Mouse (Mus musculus) hindlimb bud, embryonic 11.5 days (tissue): Measurements from ENCODE around the gene Evc.

Experiments
- DNase-seq: peaks from one replicate; pipeline ENCODE4 v3.0.0-alpha.2; 2012; ENCODE audit warnings: low read depth, low spot score; ENCODE audit errors: extremely low spot score

Evc gene

DNA sequence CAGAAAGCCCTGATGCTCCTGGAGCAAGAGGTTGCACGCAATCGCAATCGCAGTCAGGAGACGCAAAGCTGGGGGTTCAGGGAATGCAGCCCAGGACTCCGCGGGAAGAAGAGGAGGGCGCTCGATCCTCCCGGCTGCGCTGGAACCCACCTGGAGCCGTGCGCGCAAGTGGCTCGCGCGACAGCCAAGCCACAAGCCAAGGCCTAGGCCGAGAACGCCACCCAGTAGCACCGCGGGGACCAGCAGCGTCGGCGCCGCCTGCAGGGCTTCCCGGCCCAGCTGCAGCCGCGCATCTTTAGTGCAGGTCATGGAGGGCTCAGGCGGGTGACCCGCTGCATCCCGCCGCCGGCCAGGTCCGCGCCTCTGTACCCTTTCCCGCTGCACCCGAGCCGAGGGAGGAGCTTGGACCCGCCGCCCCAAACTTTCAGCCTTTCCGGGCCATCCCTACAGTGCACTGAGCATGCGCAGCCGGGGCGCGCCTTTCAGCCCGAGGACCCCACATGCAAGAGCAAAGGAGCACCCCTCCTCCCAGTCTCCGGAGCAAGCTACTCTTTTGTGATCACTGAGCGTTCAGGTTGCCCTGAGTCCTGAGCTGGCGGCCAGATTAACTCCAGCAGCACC is at the start of gene Evc:
Gene Evc (minus strand): TSS at position 410 of the 621 bp plus-strand sequence.
- DNase-seq: no peak

DNA sequence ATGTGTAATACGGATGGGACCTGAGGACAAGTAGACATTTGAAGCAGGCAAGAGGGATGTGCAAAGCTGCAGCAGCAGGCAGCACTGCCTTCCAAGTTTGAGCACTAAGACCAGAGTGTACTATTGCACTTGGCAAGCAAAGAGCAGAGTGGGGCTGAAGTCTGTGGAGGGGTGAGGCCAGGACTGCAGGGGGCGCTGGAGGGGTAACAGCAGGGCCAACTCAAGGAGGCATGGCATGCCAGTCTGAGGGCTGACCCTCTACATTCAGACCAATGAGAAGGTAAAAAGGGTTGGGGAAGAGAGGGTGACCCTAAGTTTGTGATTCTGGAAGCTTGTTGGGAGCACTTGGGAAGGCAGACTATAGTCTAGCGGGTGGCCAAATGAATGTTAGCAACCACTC is 46.9 kb upstream of the Evc start:
- no peak for DNase-seq

DNA sequence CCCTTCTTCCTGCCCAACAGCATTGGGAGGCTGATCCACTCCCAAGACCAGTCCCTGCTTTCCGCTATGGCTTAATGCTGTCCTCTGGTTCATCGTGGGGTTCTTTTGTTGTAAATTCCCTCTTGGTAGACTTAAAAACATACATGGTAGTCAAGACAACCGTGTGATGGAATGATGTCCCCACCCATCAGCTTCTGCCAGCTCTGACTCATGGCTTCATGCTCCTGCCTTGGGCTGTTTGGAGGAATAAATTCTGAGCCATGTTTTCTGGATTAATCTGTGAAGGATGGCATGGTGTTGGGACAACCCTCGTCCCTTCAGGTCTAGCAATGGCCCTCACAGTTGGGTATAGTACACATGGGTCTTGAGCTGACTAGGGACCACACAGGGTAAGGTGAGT is 43.9 kb upstream of the Evc start:
- DNase-seq: no peak

DNA sequence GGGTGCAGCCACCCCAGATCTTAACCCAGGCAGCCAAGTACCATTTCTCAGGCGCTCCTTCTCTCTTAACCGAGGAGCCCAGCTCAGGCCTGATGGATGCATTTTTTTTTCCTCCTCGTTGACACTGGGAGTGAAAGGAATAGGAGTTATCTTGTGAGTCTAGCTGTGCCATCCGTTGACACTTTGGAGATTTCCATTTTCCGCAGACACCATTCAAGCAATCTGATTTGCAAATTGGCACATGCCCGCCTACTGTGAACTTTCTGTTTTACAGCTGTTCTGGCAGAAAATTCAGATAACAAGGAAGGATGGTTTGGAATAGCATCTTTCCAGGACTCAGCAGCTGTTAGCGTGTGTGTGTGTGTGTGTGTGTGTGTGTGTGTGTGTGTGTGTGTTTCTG is 40.7 kb upstream of the Evc start:
- DNase-seq: no peak

DNA sequence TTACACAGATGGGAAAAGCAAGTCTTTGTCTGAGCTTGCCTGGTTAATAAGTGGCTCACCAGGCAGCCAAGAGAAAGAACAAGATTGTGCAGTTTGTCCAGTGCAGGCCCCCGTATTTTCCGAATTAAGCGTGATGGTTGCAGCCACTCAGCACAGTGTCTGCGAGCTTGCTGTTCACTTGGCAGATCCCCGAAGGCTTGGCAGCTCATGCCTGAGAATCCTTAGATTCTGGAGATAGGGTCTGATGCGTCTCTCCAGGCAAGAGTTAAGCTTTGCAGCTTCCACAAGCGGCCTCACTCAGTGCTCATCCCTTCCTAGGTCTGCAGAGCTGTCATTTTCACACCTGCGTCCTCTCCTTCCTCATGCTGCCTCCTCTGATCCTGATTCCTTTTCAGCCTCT is 32.1 kb upstream of the Evc start:
- no peak for DNase-seq

DNA sequence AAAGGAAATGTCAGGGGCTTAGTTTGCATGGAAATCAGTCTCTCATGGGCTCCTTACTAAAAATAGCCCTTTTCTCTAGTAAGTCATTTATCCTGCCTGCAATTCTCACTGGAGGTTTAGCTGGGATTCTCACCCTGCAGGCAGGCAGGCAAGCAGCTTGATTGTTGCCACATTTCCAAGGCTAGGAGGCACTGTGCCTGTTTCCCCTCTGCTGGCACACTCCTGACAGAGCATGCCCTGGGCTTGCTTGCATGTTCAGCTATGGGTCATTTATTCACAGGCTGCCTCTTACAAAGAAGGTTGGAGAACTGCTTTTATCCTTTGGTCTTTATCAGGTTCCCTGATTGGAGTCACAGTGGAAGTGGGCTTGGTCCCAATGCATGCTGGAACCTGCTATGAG is 29.1 kb upstream of the Evc start:
- no peak for DNase-seq

DNA sequence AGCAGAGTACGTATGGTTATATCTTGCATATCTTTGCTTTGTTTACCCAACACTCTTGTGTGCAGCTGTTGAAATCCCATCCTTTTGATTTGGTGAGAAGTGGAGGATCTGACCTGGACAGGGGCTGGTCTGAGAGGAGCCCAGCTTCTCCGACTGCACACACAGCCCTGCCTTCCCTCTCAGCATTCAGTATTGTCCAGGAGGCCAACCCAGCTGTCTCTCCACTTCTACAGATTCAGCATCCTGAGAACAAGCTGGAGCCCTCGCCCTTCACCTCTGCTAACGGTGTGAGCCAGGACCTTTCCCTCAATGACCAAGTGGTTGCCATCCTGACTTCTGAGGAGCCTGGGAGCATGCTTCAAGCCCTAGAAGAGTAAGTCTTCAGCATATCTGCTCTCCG is 26.6 kb upstream of the Evc start:
- no peak for DNase-seq

DNA sequence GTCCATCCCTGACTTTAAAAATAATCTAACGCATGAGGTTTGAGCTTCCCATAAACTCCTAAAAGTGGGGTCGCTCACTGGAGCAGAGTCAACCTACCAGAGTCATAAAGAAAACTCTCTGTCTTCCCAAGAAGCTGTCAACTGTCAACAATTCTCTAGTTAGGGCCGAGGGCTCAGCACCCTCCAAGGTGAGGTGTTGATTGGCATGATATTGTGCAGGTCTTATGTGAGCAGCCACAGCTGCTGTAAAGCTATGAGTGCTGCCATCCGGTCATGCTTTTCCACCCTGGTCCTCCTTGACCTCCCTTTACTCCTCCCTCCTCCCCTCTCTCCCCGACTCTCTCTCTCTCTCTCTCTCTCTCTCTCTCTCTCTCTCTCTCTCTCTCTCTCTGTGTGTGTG is 25.9 kb upstream of the Evc start:
- DNase-seq: no peak

DNA sequence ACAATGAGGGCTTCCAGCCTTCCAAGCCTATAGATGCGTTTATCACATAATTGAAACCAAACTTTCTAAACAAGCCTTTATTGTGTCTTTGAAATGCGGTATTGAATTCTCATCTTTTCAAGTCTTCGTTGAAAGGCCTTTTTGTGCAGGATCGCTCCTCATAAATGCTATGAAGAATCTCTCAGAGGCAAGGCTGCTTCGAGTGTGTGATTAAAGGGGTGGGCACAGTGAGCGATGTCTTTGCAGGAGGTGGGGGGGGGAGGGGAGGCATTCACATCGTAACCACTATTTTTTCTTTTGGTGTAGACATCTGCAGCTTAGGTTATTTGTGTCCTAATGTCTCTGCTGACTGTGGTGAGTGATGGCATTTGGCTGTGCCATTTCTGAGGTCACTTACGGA is 19.3 kb upstream of the Evc start:
- DNase-seq: no peak

DNA sequence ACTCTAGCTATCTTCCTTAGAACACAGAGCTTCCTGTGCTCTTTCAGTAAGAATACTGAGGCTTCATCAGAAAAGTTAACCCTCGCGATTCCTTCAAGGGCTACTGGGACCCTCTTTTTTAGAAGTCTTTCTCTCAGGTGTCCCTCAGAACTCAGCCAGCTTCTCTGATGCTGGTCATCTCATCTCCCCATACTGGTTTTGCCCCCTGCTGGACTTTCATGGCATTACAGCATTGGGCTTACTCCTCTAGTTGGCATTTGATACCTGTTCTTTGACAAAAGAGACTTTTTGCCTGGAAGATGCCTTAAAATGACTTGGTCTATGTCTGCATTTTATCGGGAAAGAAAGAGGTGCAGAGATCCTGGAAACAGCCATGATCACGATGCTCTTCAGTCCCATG is 17.7 kb upstream of the Evc start:
- DNase-seq: no peak

DNA sequence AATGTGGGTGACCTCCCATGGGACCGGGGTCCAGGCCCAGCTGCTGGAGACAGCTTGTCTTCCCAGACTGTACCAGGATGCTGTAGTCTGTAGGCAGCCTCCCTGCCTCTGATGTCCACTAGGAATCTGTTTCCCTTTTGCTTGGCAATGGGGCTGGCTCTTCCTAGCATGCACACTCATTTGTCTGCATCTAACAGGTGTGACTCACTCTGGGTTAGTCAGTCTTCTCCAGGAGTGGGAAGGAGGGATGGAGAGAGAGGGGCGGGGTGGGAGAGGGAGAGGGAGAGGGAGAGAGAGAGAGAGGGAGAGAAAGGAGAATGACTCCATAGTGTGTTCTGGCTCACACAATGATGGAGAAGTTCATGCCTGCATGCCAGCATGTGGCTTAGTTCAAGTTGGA is 15.1 kb upstream of the Evc start:
- no peak for DNase-seq

DNA sequence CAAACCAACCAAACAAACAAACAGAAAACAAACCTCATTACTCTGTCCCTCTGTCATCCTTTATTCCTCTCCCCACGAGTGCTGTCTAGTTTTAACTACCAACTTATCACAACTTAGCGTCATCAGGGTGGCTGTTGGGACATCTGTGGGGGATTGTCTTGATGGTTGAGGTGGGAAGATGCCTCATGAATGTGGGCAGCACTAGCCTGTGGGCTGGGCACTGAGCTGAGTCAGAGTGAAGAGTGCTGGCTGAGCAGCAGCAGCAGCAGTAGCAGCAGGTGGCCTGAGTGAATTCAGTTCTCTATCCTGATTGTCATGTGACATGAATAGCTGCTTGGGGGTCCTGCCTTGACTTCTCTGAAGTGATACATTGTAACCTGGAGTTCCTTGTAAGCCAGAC is 7.3 kb upstream of the Evc start:
- no peak for DNase-seq

DNA sequence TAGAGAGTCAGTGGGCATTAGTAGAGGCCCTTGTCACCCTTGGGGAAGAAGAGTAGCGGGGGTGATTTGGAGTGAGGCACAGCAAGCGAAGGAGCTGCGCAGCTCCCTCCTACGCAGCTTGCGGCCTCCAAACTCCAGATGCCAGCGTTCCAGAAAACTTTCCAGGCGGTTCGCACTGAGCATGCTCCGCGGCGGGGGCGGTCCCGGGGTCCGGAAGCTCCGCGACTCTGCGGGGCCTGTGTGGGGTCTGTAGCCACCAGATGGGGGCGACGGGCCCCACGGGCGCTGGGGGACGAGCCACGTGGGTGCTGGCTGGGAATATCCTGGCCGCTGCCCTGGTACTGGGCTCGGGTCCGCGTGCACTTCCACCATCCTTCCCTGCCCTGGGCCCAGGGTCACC is 1.6 kb upstream of the Evc start, which contains the start of gene Evc2:
Gene Evc2 (plus strand): TSS at position 212 of the 400 bp plus-strand sequence.
- no peak for DNase-seq

DNA sequence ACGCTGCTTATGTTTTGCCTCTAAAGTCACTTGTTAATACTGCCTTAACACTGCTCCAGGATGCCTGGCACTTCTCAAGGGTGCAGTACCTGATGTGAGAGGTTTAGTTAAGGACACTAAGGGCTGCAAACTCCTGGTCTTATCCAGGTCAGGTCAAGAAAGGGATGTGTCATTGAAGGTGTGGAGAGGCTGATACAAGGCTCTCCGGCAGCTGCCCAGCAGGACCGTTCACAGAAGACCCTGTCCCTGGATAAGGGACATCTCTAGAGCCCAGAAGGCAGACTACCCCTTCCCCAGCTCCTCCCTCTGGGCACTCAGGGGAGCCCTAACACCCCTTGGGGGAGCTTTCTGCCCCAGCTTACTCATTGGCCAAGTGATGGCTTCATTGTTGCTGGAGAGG is 1.0 kb upstream of the Evc start:
- no peak for DNase-seq

DNA sequence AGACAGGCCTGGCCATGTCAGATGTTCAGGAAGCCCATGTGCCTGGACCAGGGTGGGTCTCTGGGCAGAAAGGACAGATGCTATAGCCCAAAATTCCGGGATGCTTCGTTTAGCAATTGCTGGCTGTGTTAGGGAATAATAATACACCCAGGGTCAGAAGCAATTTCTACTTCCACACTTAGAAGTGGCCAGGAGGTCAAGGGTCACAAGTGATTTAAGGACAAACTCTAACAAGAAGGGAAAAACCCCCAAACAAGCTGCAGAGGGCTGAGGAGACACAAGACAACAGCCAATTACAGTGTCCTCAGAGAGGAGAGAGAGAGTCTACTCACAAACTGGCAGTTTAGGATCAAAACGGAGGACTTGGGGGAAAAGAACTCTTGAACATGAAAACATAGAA is 1.6 kb downstream of the Evc start:
- no peak for DNase-seq

DNA sequence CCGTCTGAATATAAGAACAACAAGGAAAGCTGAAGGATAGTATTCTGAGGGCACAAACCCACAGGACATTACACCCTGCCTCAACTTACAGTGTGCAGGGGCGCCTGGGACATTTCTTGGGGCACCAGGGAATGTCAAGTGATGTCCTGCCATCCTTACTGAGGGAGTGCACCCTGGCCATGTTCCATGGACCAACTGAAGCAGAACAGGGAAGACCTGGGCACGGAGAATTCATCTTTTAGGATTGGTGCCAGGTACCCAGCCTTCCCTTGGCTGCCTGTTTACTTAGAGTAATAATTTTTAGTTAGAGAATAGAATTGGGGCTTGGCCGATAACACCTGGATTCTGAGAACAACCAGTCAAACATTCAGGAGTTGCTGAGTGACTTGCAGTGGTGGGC is 4.6 kb downstream of the Evc start:
- DNase-seq: no peak

DNA sequence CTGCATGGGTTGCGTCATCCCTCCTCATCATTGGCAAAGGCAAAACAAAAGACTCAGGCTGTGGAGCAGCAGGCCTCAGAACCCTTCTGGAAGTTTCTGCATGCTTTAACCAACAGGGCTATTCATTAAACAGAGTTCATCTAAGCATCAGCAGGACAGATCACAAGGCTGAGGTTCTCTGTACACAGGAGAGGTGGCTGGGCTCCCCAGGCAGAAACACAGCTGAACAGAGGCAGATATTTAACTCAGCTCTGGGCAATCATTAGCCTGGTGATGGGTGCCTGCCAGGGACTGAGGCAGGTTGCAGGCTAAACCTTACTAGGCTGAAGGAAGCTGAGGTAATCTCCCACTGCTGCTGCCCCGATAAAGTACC is 5.6 kb downstream of the Evc start:
- no peak for DNase-seq

DNA sequence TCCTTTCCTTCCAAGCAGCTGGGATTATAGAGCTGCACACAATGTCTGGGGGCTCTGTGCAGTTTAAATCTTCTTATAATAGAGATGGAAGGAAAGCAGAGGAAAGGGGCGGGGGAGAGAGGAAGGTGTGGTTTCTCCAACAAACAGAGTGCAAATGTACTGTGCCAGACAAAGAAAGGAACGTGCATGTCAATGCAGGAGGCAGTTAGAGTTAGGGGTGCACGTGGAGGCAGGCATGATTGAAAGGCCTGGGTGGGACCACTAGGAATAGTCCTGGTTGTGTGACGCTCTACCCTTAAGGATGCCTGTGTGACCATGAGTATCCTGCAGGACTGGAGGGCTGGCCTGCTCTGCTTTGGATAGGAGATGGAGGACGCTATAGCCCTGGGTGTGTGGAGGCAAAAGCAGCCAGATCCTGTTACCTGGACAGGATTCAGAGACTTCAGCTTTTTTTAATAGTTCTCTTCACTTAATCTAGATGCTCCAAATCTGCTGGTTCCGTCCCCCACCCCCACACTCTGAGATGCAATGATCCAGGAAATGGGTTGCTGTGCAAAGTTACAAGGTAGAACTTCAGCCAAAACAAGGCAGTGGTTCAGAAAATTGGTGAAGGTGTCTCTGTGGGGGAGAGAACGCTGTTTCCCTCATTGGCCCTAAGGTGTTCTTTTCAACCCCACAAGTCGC is 6.1 kb downstream of the Evc start:
- no peak for DNase-seq

DNA sequence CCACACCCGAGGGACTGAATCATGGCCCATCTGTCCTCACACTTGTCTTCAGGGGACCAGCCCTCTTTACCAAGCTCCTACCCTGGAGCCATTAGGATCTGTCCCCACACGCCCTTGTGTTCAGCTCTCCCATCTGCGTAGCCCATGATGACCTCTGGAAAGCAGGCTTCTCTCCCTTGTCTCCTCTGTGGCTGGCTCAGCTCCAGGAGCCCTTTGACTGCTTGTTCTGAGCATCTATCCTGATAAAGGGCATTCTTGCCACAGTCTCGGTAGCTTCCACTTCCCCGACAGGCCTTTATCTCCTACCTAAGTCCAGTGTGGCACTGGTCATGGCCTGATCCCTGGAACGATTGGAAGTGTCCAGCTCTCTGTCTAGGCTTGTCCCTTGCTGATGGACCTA is 10.0 kb downstream of the Evc start:
- DNase-seq: no peak

DNA sequence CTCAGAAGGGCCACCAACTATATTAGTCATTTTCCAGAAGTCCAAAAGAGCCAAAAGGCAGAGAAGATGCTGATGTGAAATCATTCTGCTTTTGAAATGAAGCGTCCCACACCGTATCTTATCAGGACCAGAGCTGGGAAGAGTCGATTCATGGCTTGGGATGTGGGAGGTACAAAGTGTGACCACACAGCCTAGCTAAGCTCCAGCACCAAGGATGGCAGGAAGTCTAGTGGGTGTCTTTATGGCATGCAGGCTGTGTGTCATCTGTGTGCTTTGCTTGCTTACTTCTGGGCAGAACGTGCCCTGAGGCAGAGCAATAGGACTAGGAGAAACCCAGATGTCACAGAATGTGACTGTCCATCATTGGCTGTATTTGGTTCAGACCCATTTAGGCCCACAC is 15.9 kb downstream of the Evc start:
- no peak for DNase-seq

DNA sequence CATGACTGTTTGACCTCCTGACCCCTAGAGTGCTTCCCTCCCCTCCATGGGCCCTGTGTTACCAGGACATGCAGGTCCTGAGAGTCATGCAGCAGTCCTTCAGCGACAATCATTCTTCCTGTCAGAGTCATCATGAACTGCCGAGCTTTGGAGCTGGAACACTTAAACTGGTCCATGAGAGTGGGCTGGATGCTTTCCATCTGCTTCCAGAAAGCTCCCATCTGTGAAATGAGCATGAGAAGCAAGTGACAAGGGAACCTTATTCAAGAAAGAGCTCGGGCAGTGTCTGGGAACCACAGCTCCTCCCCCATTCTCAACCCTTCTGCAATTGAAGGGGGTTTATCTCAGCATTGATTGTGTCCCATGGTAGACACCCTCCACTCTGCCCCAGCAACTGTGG is 16.5 kb downstream of the Evc start:
- no peak for DNase-seq

DNA sequence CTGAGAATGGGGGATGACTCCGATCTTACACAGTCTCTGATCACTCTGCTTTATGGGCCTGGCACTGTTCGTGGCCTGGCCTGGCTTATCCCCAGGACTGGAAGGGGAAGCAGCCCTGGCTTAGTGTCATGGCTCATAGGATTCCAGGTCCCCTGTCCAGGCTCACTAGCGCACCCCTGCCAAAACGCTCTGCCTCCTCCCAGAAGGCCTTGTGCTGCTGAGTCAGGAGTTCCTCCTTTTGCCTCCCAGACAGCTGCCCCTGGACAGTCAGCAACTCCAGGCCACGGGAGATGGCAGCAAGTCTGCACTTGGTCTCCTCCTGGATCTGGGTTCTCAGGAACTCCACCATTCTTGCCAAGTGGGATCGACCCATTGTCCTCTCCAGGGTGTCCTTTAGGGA is 18.0 kb downstream of the Evc start:
- no peak for DNase-seq
